Mouse (Mus musculus) intestine, embryonic 15.5 days (tissue): ENCODE data around the gene Adgrl3. TPM values are rescaled to one million over a fixed set of nuclear protein-coding genes. Genes with fewer than 3 reads are reported as not detected.

ENCODE experiments used
- ATAC-seq: fragments of 200-750 bp; cut with Nextera tagmentation; 2 replicates; pipeline ENCODE4 v1.8.0; 2017; ENCODE audit warnings: moderate TSS enrichment, moderate library complexity
- H3K27ac ChIP-seq: fragments of 300-500 bp; sonication (generic); 2 replicates; pipeline ENCODE4 v1.5.1; 2015; ENCODE audit warnings: mild to moderate bottlenecking, inconsistent platforms
- H3K27me3 ChIP-seq: fragments of 300-500 bp; sonication (generic); replicated peaks from 2 replicates; pipeline ENCODE4 v1.6.1; 2015; ENCODE audit warnings: inconsistent platforms
- H3K36me3 ChIP-seq: fragments of 300-500 bp; sonication (generic); 2 replicates; pipeline ENCODE4 v1.6.1; 2015; ENCODE audit warnings: inconsistent platforms
- H3K4me1 ChIP-seq: fragments of 300-500 bp; sonication (generic); replicated peaks from 2 replicates; pipeline ENCODE4 v1.6.1; 2015; ENCODE audit warnings: inconsistent platforms
- H3K4me2 ChIP-seq: fragments of 300-500 bp; sonication (generic); replicated peaks from 2 replicates; pipeline ENCODE4 v1.6.1; 2015; ENCODE audit warnings: mild to moderate bottlenecking, inconsistent platforms
- H3K4me3 ChIP-seq: fragments of 300-500 bp; sonication (generic); replicated peaks from 2 replicates; pipeline ENCODE4 v1.5.1; 2015; ENCODE audit warnings: inconsistent platforms
- H3K9ac ChIP-seq: fragments of 300-500 bp; sonication (generic); 2 replicates; pipeline ENCODE4 v1.6.1; 2015; ENCODE audit warnings: inconsistent platforms
- H3K9me3 ChIP-seq: fragments of 300-500 bp; sonication (generic); 2 replicates; pipeline ENCODE4 v1.6.1; 2016; ENCODE audit warnings: inconsistent platforms
- WGBS: fragments of 180-500 bp; shearing (Covaris S2); methylation state at CpG from one replicate; pipeline ENCODE4 v1.1.7; 2015; 5-methylcytosine and 5-hydroxymethylcytosine counted together
- polyA plus RNA-seq: library from polyadenylated mRNA; unstranded; fragments of >200 nt; fragmentation: Nextera tagmentation; extraction: Ambion mirVana; gene quantifications from 2 replicates; pipeline ENCODE4 v1.2.1, GENCODE M21; 2015

The Adgrl3 gene
- polyA plus RNA-seq, 1 experiment from 2014 or later = 10.9 TPM

DNA sequence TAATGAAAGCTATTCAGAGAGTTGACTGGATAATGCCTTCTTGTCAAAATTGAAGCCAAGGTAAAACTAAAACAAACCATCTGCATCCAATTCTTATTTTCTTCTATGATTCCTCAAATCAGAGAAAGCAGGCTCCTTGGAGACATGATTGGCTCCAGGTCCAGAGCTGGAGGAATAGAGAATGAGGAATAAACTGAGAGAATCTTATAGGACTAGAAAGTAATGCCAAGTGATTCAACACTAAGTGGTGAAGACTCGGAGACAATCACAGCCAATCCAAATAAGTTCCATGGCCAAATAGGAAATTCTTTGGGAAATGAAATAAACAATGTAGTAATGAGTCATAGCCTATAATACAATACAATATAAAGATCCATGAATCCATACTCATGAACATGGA, 585.7 kb downstream of the Adgrl3 start:
- H3K4me3 ChIP-seq = no peak overlapping the region
- WGBS = 74% methylated on average over 1 of the region's 1 CpGs
- H3K9me3 ChIP-seq = no peaks in the 10 kb centered on the region
- H3K36me3 ChIP-seq = no peaks in the 10 kb centered on the region
- no peak for ATAC-seq
- H3K4me2 ChIP-seq = no peak overlapping the region
- no peak overlapping the region for H3K9ac ChIP-seq
- no peaks in the 10 kb centered on the region for H3K27me3 ChIP-seq
- H3K4me1 ChIP-seq = no peaks in the 10 kb centered on the region
- H3K27ac ChIP-seq = no peak overlapping the region

GRCm38 (mm10) chr5:81610223-81610622, 590.3 kb downstream of the Adgrl3 start:
- no peaks in the 10 kb centered on the region for H3K9me3 ChIP-seq
- 66% methylated on average over 5 of the region's 5 CpGs for WGBS

DNA sequence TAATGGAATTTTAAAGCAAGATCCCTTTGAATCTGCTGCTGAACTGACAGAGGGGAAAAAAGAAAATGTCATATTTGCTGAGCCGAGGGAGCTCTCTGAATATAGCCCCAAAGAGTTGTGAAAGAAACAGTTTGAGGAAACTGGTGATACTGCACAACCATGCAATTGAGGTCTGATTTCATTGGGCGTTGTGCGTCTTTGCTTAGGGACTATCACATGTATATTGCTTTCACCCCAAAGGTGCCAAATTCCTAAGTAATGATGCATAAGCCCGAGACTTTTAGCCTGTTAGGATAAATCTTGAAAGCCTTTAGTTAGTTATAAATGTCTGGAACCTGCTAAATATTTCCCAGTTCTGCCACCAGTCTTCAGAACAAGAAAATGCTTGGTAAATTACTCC, 594.7 kb downstream of the Adgrl3 start:
- ATAC-seq = no peak
- 69% methylated on average over 4 of the region's 4 CpGs for WGBS

More at GRCm38 (mm10) chr5:81610223-81610622, 590.3 kb downstream of the Adgrl3 start:
- H3K36me3 ChIP-seq = no peaks in the 10 kb centered on the region
- H3K4me2 ChIP-seq = no peak overlapping the region
- H3K9ac ChIP-seq = no peak overlapping the region
- ATAC-seq = no peak
- no peaks in the 10 kb centered on the region for H3K27me3 ChIP-seq
- no peak overlapping the region for H3K27ac ChIP-seq
- no peak overlapping the region for H3K4me3 ChIP-seq
- no peaks in the 10 kb centered on the region for H3K4me1 ChIP-seq

GRCm38 (mm10) chr5:81621106-81621505, 601.2 kb downstream of the Adgrl3 start:
- H3K9me3 ChIP-seq = no peaks in the 10 kb centered on the region
- no peaks in the 10 kb centered on the region for H3K4me1 ChIP-seq
- no peak overlapping the region for H3K4me2 ChIP-seq
- no peak overlapping the region for H3K27ac ChIP-seq
- H3K36me3 ChIP-seq = no peaks in the 10 kb centered on the region
- H3K9ac ChIP-seq = no peak overlapping the region
- no peak overlapping the region for H3K4me3 ChIP-seq
- WGBS = 71% methylated on average over 5 of the region's 5 CpGs
- ATAC-seq = no peak
- H3K27me3 ChIP-seq = no peaks in the 10 kb centered on the region

More for the DNA sequence above, 594.7 kb downstream of the Adgrl3 start:
- no peak overlapping the region for H3K4me3 ChIP-seq
- H3K9me3 ChIP-seq = no peaks in the 10 kb centered on the region
- no peaks in the 10 kb centered on the region for H3K36me3 ChIP-seq
- no peak overlapping the region for H3K27ac ChIP-seq
- H3K9ac ChIP-seq = no peak overlapping the region
- no peaks in the 10 kb centered on the region for H3K4me1 ChIP-seq
- no peaks in the 10 kb centered on the region for H3K27me3 ChIP-seq
- H3K4me2 ChIP-seq = no peak overlapping the region

DNA sequence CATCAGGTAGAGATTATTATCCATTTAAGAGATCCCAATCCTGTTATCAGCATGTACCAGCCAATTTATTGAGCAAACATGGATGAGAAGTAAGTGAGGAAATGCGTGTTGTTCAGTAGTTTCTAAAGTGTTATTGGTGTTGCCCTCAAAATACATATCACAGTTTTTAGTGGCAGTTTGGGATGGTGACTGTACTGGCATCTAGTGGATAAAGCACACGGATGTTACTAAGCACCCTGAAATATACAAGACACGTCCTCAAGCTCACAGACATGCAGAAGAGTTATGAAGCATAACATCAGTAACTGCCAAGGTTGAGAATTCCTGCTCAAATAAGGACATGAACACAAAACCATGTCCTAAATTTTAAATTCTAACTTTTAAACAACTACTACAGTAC, 601.8 kb downstream of the Adgrl3 start:
- H3K4me3 ChIP-seq = no peak overlapping the region
- H3K9me3 ChIP-seq = no peaks in the 10 kb centered on the region
- no peak for ATAC-seq
- H3K27me3 ChIP-seq = no peaks in the 10 kb centered on the region
- WGBS = 62% methylated on average over 3 of the region's 3 CpGs
- H3K9ac ChIP-seq = no peak overlapping the region
- no peak overlapping the region for H3K27ac ChIP-seq
- H3K4me2 ChIP-seq = no peak overlapping the region
- no peaks in the 10 kb centered on the region for H3K36me3 ChIP-seq
- no peaks in the 10 kb centered on the region for H3K4me1 ChIP-seq

GRCm38 (mm10) chr5:81623846-81624245, 603.9 kb downstream of the Adgrl3 start:
- Histone ChIP-seq H3K4me3 (no peak overlapping the region), H3K9me3 (no peaks in the 10 kb centered on the region), H3K27me3 (no peaks in the 10 kb centered on the region), H3K4me1 (no peaks in the 10 kb centered on the region), H3K9ac (no peak overlapping the region), H3K4me2 (no peak overlapping the region), H3K27ac (no peak overlapping the region), H3K36me3 (no peaks in the 10 kb centered on the region)
- 55% methylated on average over 1 of the region's 1 CpGs for WGBS
- ATAC-seq = no peak

- Histone ChIP-seq H3K36me3 (no peaks in the 10 kb centered on the region), H3K27me3 (no peaks in the 10 kb centered on the region), H3K27ac (no peak overlapping the region), H3K9me3 (no peaks in the 10 kb centered on the region), H3K4me1 (no peaks in the 10 kb centered on the region), H3K4me3 (no peak overlapping the region), H3K9ac (no peak overlapping the region), H3K4me2 (no peak overlapping the region)
- ATAC-seq = no peak
- 63% methylated on average over 2 of the region's 2 CpGs for WGBS
These were observed 616.2 kb downstream of the Adgrl3 start for GRCm38 (mm10) chr5:81636169-81636568.

DNA sequence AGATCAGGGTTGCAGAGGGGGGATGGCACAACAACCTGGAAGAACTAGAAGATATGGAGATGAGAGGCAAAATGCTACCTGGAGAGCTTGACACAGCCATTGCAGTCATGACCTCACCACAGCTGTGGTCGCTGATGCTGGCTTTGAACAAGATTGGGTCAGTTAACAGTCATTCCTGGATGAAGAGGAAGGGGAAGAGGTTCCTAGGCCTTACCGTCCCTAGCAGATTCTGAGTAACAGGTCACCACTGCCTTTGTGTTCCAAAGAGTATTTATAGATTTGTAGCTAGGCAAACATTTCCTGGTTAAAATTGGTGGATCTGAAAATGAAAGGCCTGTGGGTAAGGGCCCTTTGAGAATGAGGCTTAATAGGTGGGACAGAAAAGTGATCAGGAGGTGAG, 618.5 kb downstream of the Adgrl3 start:
- no peaks in the 10 kb centered on the region for H3K36me3 ChIP-seq
- H3K4me1 ChIP-seq = no peaks in the 10 kb centered on the region
- no peak overlapping the region for H3K4me3 ChIP-seq
- no peaks in the 10 kb centered on the region for H3K27me3 ChIP-seq
- no peaks in the 10 kb centered on the region for H3K9me3 ChIP-seq
- WGBS = 88% methylated on average over 2 of the region's 2 CpGs
- H3K27ac ChIP-seq = no peak overlapping the region
- no peak for ATAC-seq
- H3K9ac ChIP-seq = no peak overlapping the region
- H3K4me2 ChIP-seq = no peak overlapping the region

GRCm38 (mm10) chr5:81640118-81640517, 620.2 kb downstream of the Adgrl3 start:
- Histone ChIP-seq H3K9me3 (no peaks in the 10 kb centered on the region), H3K27ac (no peak overlapping the region), H3K36me3 (no peaks in the 10 kb centered on the region), H3K9ac (no peak overlapping the region), H3K27me3 (no peaks in the 10 kb centered on the region), H3K4me3 (no peak overlapping the region), H3K4me2 (no peak overlapping the region), H3K4me1 (no peaks in the 10 kb centered on the region)
- 80% methylated on average over 4 of the region's 4 CpGs for WGBS
- no peak for ATAC-seq

- Histone ChIP-seq H3K4me1 (no peaks in the 10 kb centered on the region), H3K27me3 (no peaks in the 10 kb centered on the region), H3K4me2 (no peak overlapping the region), H3K4me3 (no peak overlapping the region), H3K9ac (no peak overlapping the region), H3K27ac (no peak overlapping the region), H3K36me3 (no peaks in the 10 kb centered on the region), H3K9me3 (no peaks in the 10 kb centered on the region)
- ATAC-seq = no peak
- 74% methylated on average over 5 of the region's 5 CpGs for WGBS
These were observed 625.6 kb downstream of the Adgrl3 start for GRCm38 (mm10) chr5:81645557-81645956.

- Histone ChIP-seq H3K27ac (no peak overlapping the region), H3K4me3 (no peak overlapping the region), H3K4me2 (no peak overlapping the region), H3K9me3 (no peaks in the 10 kb centered on the region), H3K36me3 (no peaks in the 10 kb centered on the region), H3K4me1 (no peaks in the 10 kb centered on the region), H3K27me3 (no peaks in the 10 kb centered on the region), H3K9ac (no peak overlapping the region)
- ATAC-seq = no peak
- 55% methylated on average over 2 of the region's 2 CpGs for WGBS
These were observed 634.0 kb downstream of the Adgrl3 start for GRCm38 (mm10) chr5:81653941-81654340.

GRCm38 (mm10) chr5:81661611-81662390, 641.9 kb downstream of the Adgrl3 start:
- WGBS = 57% methylated on average over 6 of the region's 6 CpGs
- H3K9me3 ChIP-seq = no peaks in the 10 kb centered on the region
- no peaks in the 10 kb centered on the region for H3K36me3 ChIP-seq
- no peak overlapping the region for H3K27ac ChIP-seq
- H3K4me2 ChIP-seq = no peak overlapping the region
- no peaks in the 10 kb centered on the region for H3K4me1 ChIP-seq
- no peak overlapping the region for H3K4me3 ChIP-seq
- no peak for ATAC-seq
- no peak overlapping the region for H3K9ac ChIP-seq
- H3K27me3 ChIP-seq = no peaks in the 10 kb centered on the region

- no peak overlapping the region for H3K4me2 ChIP-seq
- H3K9me3 ChIP-seq = no peaks in the 10 kb centered on the region
- WGBS = 57% methylated on average over 4 of the region's 4 CpGs
- H3K4me3 ChIP-seq = no peak overlapping the region
- H3K9ac ChIP-seq = no peak overlapping the region
- H3K27ac ChIP-seq = no peak overlapping the region
- H3K36me3 ChIP-seq = no peaks in the 10 kb centered on the region
- H3K27me3 ChIP-seq = no peaks in the 10 kb centered on the region
- ATAC-seq = no peak
- no peaks in the 10 kb centered on the region for H3K4me1 ChIP-seq
These were observed 651.1 kb downstream of the Adgrl3 start for GRCm38 (mm10) chr5:81671025-81671424.
